Mouse (Mus musculus) left cerebral cortex, postnatal 25 days (tissue): ENCODE results near the gene Sp2. TPM values are rescaled to one million over a fixed set of nuclear protein-coding genes. Genes with fewer than 3 reads are reported as not detected.

Experiments used
- DNase-seq, 2 experiments: peaks; one replicate each; pipeline ENCODE4 v3.0.0; 2022; ENCODE audit warnings: low spot score in 2 of 2, mixed read lengths in 1 of 2
- intact Hi-C: fragments of 180-260 bp; cut with DNase I; formaldehyde crosslinking; loops from one replicate; pipeline ENCODE4 v1.15.1; 2025
- total RNA-seq, 2 experiments: library from RNA; stranded (reverse); gene quantifications; 2 replicates each; pipeline ENCODE4 v1.2.3; 2021

The Sp2 gene
- total RNA-seq: 10 to 100 TPM; 12.8 to 13.5 TPM

DNA sequence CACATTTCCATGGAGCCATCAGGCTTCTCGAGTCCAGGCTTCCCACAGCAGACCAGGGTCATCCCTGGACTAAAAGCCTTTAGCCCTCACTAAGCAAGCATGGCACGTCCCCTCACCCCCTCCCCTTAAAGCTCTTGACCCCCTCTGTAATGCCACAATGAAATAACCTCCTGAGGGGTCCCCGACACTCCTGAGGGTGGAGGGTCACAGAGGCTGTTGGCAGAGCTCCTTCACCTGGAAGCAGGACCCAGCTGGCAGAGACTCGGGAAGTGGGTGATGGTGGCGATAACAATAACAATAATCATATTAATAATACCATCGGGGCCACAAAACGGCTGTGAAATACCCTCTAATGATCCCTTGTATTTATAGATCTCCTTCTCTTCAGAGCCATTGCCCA, at the start of gene Sp2:
TSS of gene Sp2 (minus strand) at position 101 of the 400 bp plus-strand sequence.
- intact Hi-C loops: loop anchor here (1.0 to 10.0 kb wide), 2 partner anchors 43 to 162 kb away; no protein-coding TSS in a partner anchor
- DNase-seq: no peak

DNA sequence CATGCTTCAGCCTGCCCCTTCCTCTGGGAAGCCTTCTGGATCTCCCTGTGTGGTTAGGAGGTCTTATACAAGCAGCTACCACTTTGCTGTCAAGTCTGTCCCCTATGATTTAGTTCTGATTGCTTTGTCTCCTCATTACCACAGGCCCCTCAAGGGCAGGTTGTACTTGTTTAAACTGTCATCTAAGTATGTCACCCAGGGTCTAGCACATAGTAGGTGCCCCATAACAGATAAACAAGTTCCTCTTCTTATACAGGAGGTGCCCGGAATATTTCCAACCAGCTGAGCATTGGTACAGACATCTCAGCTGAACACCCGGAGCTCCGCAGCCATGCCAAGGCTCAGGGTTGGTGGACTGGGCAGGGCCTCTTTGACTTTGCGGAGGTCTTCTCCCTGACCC, 49.7 kb upstream of the Sp2 start:
- intact Hi-C loops: no loop called here
- DNase-seq: no peak

DNA sequence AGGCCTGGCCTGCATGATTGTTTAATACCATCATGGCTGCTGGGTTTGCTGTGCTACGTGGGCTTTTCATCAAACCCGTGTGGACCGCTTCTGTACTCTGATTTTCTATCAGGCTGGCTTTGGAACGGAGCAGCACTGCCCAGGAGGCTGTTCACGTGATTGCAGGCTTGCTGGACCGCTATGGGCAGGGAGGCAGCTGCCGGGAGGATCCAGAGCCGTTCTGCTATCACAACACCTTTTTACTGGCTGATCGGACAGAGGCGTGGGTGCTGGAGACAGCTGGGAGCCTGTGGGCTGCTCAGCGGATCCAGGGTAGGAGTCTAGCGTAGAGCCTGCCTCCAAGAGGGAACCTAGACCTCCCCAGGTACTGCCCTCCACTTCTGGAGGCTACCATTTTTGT, 49.2 kb upstream of the Sp2 start:
- DNase-seq: no peak
- intact Hi-C loops: no loop called here

DNA sequence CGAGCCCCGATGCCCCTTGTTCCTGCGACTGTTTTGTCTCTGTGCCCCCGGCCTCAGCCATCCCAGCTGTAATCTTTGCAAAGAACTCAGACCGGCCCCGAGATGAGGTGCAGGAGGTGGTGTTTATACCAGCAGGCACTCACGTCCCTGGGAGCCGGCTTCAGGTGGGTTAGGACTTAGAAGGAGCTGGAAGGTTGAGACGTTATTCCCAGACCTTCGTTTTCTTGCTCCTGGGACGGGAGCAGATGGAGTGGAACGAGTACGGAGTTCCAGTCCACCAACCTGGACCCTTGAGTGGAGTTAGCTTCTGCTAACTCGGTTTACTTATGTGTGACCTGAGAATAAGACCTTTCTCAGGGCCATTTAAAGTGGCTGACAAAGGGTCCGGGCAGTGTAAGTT, 47.7 kb upstream of the Sp2 start:
- intact Hi-C loops: no loop called here

DNA sequence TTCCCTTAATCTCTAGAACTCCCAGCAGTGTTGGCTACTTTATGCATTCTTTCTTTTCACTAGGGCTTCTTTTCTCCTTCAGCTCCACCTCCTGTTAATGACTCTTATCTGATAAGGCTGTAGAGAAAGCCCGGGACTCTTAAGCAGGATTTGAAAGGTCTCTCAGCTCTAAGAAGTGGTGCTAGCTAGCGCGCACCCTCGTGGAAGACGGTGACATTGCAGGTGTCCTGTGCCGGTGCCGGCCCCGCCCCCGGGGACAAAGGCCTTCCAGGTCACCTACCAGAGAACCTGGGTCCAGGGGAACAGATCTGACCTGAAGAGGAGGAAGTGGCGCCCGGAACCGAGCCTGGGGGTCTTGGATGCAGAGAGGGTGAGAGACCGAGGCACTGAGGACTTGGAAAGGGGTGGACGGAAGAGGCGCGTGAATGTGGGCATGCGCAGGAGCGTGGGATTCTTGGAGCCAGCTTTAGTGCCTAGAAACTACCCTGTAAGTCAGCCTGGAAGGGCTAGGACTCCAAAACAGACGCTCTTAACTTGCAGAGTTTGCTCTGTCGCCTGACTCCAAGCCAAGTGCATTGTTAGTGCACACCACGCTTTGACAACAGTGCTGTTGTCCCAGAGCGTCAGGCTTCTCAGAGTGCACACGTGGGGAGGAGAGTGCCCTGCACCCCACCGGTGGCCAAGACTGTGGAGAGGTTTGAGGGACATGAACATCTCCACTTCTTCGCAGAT, 47.1 kb upstream of the Sp2 start, which contains the start of gene Scrn2:
TSS of gene Scrn2 (plus strand) at position 253 of the 732 bp plus-strand sequence.
- DNase-seq: peak; percentile 70 to 80

More for the DNA sequence above, 47.7 kb upstream of the Sp2 start:
- DNase-seq: no peak

DNA sequence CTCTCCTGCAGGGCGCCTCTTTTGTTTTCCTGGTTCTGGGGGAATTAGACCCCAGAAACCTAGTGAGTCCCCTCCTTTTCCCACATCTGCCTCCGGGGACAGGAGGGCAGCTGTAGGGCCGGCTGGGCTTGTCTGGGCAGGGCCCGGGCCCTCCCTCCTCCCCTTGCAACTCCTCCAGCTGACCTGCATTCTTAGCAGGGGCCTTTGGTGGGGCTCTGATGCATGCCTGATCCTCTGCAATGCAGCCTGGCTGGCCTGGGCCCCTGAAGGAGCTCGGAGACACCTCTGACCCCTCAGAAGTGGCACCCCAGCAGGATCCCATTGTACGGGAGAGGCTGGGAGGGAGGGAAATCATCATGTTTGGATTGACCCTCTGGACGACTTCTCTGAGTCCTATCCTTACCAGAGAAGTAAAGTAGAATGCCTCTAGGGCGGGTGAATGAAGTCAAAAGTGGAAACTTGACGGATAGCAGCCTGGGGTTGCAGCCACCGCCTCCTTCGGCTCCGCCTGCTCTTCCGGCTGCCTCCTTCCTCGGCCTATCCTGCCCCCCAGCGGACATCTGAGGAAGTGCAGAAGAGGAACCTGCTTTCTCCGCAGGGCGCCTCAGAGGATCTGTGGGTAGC, 43.1 kb upstream of the Sp2 start:
- DNase-seq: peak; percentile 78 to 87
- intact Hi-C loops: loop anchor here (1.0 kb wide), 1 partner anchor 44 kb away; the partner anchor contains the start of gene Sp2

More for the DNA sequence above, 47.1 kb upstream of the Sp2 start, which contains the start of gene Scrn2:
- intact Hi-C loops: no loop called here

DNA sequence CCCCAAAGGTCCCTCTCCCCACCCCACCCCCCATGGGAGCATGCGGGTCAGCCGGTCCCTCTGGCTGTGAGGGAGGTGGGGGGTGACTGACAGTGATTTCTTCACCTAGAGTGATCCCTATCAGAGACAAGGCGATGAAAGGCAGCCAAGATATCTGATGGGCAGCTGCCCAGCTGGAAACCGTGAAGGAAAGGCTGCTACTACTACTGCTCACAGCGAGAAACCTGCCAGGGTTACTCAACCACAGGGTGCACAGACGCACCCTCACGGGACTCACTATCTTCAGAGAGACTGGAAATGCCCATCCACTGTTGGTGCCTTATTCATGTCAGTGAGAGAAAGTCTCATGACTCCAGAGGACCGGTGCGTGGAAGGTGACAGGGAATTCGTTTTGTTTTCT, 42.2 kb upstream of the Sp2 start:
- intact Hi-C loops: loop anchor here (5.0 kb wide), 1 partner anchor 108 kb away; the partner anchor contains the start of gene Cdk5rap3

DNA sequence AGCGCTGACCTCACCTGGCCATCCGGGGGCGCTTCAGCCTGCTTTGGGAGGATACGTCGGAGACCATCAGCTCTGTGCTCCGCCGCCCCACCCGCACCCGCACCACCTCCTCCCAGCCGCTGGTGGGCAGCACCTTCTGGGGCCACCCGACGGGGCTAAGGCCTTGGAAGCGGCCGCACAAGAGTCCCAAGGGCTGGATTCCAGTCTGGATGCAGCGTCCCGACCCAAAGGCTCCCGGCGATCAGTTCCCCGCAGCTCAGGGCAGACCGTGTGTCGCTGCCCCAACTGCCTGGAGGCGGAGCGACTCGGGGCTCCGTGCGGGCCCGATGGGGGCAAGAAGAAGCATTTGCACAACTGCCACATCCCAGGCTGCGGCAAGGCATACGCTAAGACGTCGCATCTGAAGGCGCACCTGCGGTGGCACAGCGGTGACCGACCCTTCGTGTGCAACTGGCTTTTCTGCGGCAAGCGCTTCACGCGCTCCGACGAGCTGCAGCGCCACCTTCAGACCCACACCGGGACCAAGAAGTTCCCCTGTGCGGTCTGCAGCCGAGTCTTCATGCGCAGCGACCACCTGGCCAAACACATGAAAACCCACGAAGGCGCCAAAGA, 39.2 kb upstream of the Sp2 start:
- DNase-seq: peak; percentile 38 to 46
- intact Hi-C loops: loop anchor here (5.0 kb wide), 1 partner anchor 105 kb away; the partner anchor contains the start of gene Cdk5rap3

More for the DNA sequence above, 42.2 kb upstream of the Sp2 start:
- no peak for DNase-seq

DNA sequence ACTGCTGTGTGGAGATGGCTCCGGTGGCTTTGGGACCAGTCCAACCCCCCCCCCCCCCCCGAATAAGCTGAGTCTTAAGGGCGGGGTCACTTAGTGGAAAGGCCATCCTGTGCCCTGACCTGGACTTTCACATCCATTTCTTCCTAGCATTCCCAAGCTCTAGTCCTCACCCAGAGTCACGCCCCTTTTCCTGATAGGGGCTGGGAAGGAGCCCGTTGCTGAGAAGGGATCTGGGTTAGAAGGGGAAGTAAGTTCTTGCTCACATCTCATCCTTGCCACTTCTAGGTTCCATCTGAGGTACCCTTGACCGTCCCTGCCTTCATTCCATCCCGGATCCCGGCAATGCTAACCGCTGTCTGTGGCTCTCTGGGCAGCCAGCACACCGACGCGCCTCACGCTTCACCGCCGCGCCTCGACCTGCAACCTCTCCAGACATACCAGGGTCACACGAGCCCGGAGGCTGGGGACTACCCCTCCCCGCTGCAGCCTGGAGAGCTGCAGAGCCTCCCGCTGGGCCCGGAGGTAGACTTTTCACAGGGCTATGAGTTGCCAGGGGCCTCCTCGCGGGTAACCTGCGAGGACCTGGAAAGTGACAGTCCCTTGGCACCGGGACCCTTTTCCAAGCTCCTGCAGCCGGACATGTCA, 38.5 kb upstream of the Sp2 start:
- no peak for DNase-seq
- intact Hi-C loops: loop anchor here (5.0 kb wide), 1 partner anchor 104 kb away; the partner anchor contains the start of gene Cdk5rap3

DNA sequence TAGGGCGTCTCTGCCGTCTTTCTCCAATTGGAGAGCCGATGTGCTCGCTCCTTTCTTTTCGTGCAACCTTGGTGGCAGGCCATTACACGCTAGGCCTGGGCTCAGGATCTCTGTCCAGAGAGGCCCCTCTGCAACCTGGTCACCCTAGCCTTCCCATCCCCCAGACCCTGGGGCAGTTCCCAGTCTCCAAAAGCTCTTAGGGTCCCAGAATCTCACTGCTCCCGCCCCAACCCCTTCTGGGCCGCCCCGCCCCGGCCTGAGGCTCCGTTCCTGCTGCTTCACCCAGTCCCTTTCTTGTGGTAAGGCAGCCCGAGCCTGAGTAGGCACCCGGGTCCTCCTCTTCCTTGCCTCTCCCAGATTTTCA, 36.6 kb upstream of the Sp2 start:
- DNase-seq: no peak
- intact Hi-C loops: no loop called here

DNA sequence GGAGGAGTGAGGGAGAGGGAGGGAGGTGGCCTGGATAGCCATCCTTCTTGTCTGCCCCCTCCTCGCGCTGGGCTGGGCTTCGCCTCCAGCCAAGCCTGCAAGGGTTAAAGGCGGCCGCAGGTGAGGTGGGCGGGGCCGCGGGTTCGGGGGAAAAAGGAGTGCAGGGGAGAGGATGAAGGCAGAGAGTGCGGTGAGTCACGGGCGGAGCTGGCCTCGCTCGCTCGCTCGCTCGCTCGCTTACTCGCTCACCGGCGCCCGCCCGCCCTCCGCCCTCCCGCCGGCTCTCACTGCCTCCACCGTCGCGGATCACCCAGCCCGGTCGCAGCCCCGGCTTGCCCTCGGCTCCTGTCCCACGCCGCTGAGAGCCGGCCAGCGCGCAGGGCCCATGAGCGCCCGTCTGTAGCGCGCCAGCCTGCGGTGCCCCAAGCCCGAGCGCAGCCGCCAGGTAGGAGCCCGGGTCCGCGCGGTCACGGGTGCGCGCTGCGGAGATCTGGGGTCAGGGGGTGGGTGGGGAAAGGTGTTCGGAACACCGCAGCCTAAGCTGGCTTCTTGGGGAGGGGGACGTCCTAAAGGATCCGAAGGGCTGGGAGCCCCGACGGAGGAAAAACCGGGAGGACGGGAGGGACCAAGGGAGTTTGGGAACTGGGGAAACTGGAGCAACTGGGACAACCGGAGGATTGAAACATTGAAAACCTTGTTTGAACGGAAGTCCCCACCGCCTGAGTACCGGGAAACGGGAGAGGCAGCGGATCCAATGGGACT, 36.0 kb upstream of the Sp2 start:
- DNase-seq: no peak
- intact Hi-C loops: no loop called here

DNA sequence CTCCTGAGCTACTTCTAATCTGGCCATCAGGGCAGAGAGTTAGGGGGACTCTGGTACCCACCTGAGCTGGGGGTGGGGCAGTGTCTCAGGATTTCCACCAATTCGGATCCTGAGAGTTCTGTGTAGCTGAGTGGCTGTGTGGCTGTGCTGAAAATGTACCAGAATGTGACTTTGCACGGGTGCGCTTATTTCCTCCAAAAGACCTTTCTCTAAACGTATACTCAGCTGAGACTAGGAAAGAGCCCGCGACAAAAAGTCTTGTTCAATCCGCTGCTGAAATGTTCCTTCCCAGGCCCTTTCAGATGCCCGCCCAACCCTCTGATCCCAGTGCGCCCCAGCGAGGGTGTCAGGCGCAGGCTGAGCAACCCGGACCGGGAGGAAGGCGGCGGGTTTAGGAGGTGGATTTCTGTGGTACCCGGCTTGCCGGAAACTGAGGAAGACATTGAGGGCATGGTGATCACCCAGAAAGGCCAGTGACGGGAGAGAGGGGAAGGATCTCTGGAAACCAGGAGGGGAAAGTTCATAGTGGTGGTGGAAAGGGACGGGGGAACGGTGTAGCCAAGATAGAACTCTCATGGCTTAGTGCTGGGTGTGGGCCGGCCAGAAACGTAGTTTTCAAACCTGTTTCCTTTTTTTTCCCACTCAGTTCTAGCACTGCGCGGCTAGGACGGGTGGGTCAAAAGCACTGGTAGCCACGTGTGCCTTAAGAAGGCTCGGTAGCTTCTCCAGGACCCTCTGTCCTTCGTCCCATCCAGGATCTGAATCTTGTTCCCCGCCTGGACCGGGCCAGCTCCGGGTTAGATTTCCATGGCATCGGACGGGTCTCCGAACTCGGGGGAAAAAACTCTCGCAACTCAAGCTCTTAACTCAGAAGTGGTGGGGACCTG, 35.2 kb upstream of the Sp2 start:
- no peak for DNase-seq
- intact Hi-C loops: no loop called here

DNA sequence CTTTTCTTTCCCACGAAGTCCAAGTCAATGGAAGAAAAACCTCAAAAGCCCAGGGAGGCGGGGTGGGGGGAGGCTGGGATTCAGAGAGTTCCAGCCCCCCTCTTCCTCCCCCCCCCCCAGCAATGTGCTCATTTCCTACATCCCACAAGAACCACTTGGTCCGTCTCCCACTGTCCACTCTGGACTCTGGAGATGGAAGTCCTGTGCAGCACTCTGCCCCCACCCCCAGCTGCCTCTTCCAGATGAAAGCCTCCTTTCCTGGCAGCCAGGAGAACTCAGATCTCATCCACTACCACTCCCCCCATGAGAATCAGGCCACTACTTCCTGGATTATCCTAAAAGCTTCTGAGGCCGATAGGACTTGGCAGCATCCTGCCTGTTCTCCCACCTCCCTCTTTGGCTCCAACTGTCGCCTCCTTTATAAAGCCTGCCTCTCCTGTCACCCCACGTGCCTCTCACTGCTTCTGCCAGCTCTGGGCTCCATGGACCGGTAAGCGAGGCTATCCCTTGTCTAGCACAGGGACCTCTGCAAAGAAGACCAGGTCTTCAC, 30.4 kb upstream of the Sp2 start, which contains the start of gene Sp6:
TSS of gene Sp6 (plus strand) at position 274 of the 550 bp plus-strand sequence.
- peak in 1 of 2 experiments; percentile 29 for DNase-seq
- intact Hi-C loops: no loop called here

DNA sequence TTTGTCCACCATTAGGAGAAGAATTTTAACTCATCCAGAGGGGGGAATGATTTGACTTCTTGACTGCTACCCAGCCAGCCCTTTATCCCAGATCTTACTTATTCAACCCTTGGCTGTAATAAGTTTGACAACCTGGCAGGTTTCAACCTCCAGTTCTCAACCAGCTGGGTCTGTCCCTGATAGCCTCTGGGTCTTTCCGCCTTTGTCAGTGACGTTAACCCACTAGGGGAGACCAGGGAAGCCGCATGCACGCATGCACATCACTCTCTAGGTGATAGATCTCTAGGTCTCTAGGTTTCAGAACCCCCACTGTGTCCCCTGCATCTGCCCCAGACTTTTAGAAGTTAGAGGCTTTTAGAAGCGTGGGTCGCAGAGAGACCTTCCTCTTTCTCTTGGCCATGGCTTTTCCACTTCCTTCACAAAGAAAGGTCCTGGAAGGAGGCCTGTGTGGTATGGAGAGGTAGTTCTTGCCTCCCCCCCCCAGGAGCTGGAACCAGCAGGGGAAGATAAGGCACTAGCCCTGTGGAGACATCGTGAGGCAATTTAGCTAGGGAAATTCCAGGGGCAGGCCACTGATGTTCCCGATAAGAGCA, 26.5 kb upstream of the Sp2 start:
- DNase-seq: no peak
- intact Hi-C loops: no loop called here

DNA sequence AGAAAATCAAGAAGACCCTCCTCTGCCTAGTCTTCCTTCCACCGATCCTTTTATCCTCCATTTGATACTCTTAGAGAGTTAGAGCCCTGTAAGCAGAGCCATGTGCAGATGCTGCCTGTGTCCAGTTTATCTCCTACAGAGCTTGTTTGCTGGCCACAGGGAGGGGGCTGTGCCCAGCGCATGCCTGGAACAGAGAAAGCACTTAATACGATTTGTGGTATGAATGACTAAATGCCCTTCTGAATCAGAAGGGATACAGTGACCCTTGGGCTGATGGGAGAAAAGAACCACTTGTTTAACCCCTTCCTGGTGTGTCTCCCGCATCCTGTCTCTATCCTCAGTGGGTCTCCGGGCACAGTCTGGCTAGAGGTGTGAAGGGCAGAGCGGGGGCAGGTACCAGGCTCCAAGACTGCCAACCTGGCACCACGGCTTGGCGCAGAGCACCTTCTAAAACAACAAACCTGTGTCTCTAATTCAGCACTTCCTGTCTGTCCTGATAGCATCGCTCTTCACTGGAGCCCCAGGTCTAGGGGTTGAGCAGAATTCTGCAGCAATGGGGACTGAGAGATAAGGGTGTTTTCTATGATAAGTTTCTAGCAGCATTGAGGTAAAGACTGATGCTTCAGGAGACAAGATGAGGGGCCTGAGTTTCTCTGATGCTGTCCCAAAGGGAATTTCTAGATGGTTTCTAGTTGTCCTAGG, 24.5 kb upstream of the Sp2 start:
- no peak for DNase-seq
- intact Hi-C loops: no loop called here

DNA sequence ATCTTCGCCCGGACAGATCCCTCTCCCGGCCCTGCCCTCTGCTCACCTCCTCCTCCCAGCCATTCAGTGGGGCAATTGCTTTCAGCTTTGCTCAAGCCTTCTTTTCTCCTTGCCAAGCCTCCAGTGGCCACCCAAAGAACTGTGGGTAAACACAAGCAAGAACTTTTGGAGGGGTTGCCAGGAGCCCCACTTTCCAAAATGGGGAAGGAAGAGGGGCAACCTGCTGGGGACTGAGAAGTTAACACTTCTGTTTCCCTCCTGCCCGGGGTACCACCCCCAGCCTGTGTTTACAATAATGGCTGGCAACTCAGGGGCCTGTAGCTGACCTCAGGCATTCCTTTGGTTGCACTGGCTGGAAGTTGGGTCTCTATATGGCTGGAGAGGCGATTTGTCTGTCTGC, 20.4 kb upstream of the Sp2 start:
- intact Hi-C loops: no loop called here
- no peak for DNase-seq

DNA sequence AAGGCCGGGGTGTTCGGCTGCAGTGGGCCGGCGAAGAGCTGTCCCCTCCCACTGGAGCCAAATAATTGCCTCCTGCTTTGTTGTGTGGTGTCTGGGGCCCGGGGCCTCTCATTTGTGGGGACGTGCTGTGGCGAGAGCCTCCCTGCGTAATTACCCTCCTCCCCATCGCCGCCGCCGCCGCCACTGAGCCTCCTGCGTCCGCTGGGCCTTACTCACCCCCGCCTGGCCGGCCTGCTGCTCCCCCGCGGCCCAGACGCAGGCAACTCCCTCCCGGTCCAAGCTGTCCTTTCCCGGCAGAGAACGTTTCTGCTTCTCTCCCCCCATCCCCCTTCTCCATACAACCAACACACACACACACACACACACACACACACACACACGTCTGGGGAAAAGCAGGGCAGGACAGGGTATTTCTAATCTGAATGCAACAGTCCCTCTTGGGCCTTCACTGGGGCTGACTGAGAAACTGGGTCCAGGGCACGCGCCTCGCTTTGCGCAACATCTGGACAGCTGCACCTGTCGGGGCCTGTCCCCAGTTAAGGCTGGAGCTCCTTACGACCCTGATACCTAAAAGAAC, 14.7 kb upstream of the Sp2 start:
- intact Hi-C loops: no loop called here
- DNase-seq: peak in 1 of 2 experiments; percentile 32
